Comparison of ENCODE assay signal across 8 mouse cellular contexts in genomic region chr2:91710272-91711234, GRCm38 (mm10). TPM values are rescaled to one million over a fixed set of nuclear protein-coding genes. Genes with fewer than 3 reads are reported as not detected.
A peak's percentile ranks its signal among the peaks of the same experiment; 100 is the strongest.
DNase-seq lines count a peak whose midpoint lies in the region; ATAC-seq and TF ChIP-seq lines count a peak whose summit lies in the region.

Atg13 (minus strand) TSS chr2:91710576.
Harbi1 (plus strand) TSS chr2:91710852.

- H3K27me3 ChIP-seq in hindbrain, postnatal 0 days (ENCODE audit: insufficient read depth, low read length): no peaks in the 10 kb centered on the region

- peak within 1 kb of the TSS; percentile 75 for H3K9ac ChIP-seq in hindbrain, postnatal 0 days (replicated peaks; ENCODE audit: low read length)

- peak within 1 kb of the TSS; percentile 79 for H3K27ac ChIP-seq in hindbrain, postnatal 0 days
- peak within 1 kb of the TSS; percentile 99 for H3K27ac ChIP-seq in left cerebral cortex, adult 2 months

- intact Hi-C loops in left cerebral cortex, adult 2 months (cut with DNase I): loop anchor here (1.0 to 10.0 kb wide), 2 partner anchors 20 to 214 kb away; partner anchors contain the start of genes Ambra1 and Chrm4

- WGBS in hindbrain, postnatal 0 days: under 1% methylated on average over 66 of the region's 66 CpGs

- peak; percentile 94 for DNase-seq in T-cell, adult 2 months (ENCODE audit: low spot score)
- peak; percentile 89 to 93 for DNase-seq in cerebellum, postnatal 36 days
- peak; percentile 93 for DNase-seq in gastrocnemius, adult 18-20 months (ENCODE audit: low spot score)
- DNase-seq in hindbrain, postnatal 0 days (ENCODE audit: low spot score): peak; percentile 96
- peak; percentile 92 to 93 for DNase-seq in left cerebral cortex, adult 2 months (ENCODE audit: extremely low spot score in 1 of 2, low spot score in 2 of 2)
- DNase-seq in right cerebral cortex, adult 2 months (ENCODE audit: low spot score in 2 of 2): peak; percentile 91 to 92
- peak; percentile 94 for DNase-seq in urinary bladder, postnatal 14 days (ENCODE audit: low spot score)

- H3K4me2 ChIP-seq in hindbrain, postnatal 0 days (ENCODE audit: low read depth, low read length): peak within 1 kb of the TSS; percentile 84

- 0 out of 2 replicates have a peak, but pooled peaks have one; percentile 5 for TF ChIP-seq CTCF in hindbrain, postnatal 0 days (IDR thresholded peaks at IDR 0.05; ENCODE audit: low read depth)
- no peak for TF ChIP-seq CTCF in left cerebral cortex, adult 2 months (IDR thresholded peaks at IDR 0.05)

- H3K4me3 ChIP-seq in hindbrain, postnatal 0 days (ENCODE audit: low read length): peak within 1 kb of the TSS; percentile 77
- H3K4me3 ChIP-seq in left cerebral cortex, adult 2 months: peak within 1 kb of the TSS; percentile 100

- no peaks in the 10 kb centered on the region for H3K36me3 ChIP-seq in hindbrain, postnatal 0 days (ENCODE audit: insufficient read depth, low read length)

- ATAC-seq in hindbrain, postnatal 0 days: peak; percentile 98
- peak; percentile 98 for ATAC-seq in megakaryocyte, adult 5-6 weeks (ENCODE audit: poor library complexity, severe bottlenecking)

- H3K4me1 ChIP-seq in hindbrain, postnatal 0 days (ENCODE audit: insufficient read depth, low read length): peaks cover 8% of the 10 kb centered on the region

- no peaks in the 10 kb centered on the region for H3K9me3 ChIP-seq in hindbrain, postnatal 0 days (ENCODE audit: low read length)

RNA-seq across cellular contexts. Expression of gene Atg13, which starts in this region (rescaled TPM):
- 10 to 100 TPM; 33.6 to 37.8 TPM for total RNA-seq in gastrocnemius, adult 18-20 months (2021)
- total RNA-seq in hindbrain, postnatal 0 days (2014; rRNA removed): 21.2 and 25.2 TPM in 2 replicates
- 24.7 and 24.8 TPM in 2 replicates for polyA plus RNA-seq in hindbrain, postnatal 0 days (2015; fragmentation: Nextera tagmentation; extraction: Ambion mirVana)
- 10 to 100 TPM; 83.7 to 84.1 TPM for total RNA-seq in left cerebral cortex, adult 2 months (2021)
- total RNA-seq in megakaryocyte, adult 5-6 weeks (2015): 22.9 and 25.0 TPM in 2 replicates
- total RNA-seq in megakaryocyte, adult 5-6 weeks (2017): 7.6 and 7.8 TPM in 2 replicates

RNA-seq across cellular contexts. Expression of gene Harbi1, which starts in this region (rescaled TPM):
- 1 to 10 TPM; 5.4 to 6.2 TPM for total RNA-seq in gastrocnemius, adult 18-20 months (2021)
- 16.6 and 19.9 TPM in 2 replicates for total RNA-seq in hindbrain, postnatal 0 days (2014; rRNA removed)
- polyA plus RNA-seq in hindbrain, postnatal 0 days (2015; fragmentation: Nextera tagmentation; extraction: Ambion mirVana): 12.0 TPM in 2 replicates
- 1 to 10 TPM; 4.9 to 6.5 TPM for total RNA-seq in left cerebral cortex, adult 2 months (2021)
- total RNA-seq in megakaryocyte, adult 5-6 weeks (2015): 2.6 and 5.8 TPM in 2 replicates
- 7.7 and 9.3 TPM in 2 replicates for total RNA-seq in megakaryocyte, adult 5-6 weeks (2017)

Comparison
In these comparisons a context has a peak if more than half of its experiments do, and no peak if none do; other contexts are left out.
1. Peak in every context shown above with its lines: DNase-seq, ATAC-seq, H3K4me3 ChIP-seq and H3K27ac ChIP-seq.